Mouse (Mus musculus) megakaryocyte, embryonic 14.5 days (primary cell): Measurements from ENCODE around the gene Pex7.

Source experiments
- FLI1 ChIP-seq: IDR thresholded peaks from 2 replicates; pipeline ENCODE4 v1.6.1; 2012; ENCODE audit warnings: low read length, inconsistent platforms, mixed read lengths
- GATA1 ChIP-seq: IDR thresholded peaks from 3 replicates; pipeline ENCODE4 v1.6.1; 2012; ENCODE audit warnings: mixed read lengths, low read length, inconsistent platforms, borderline replicate concordance

- TF ChIP-seq GATA1 (no peak), FLI1 (no peak)
These were observed 29.8 kb downstream of the Pex7 start for GRCm38 (mm10) chr10:19877679-19878078.
